Mouse (Mus musculus) MEL-GATA-1-ER (cell line): Measurements from ENCODE around the gene Lbhd2.

Source experiments
- DNase-seq: peaks from one replicate; pipeline ENCODE4 v3.0.0-alpha.2; 2012; ENCODE audit warnings: low read depth; ENCODE audit errors: extremely low read depth

Gene Lbhd2

GRCm38 (mm10) chr12:111404880-111405279 lies 1.7 kb upstream of the Lbhd2 start:
- DNase-seq = no peak

GRCm38 (mm10) chr12:111409583-111409982 lies 3.0 kb downstream of the Lbhd2 start:
- no peak for DNase-seq

GRCm38 (mm10) chr12:111411631-111412355 lies 5.2 kb downstream of the Lbhd2 start:
- DNase-seq = no peak

GRCm38 (mm10) chr12:111412581-111413284 lies 6.1 kb downstream of the Lbhd2 start:
- DNase-seq = no peak

GRCm38 (mm10) chr12:111413300-111413699 lies 6.7 kb downstream of the Lbhd2 start:
- no peak for DNase-seq

GRCm38 (mm10) chr12:111416921-111417779 lies 10.5 kb downstream of the Lbhd2 start, which contains the start of gene Exoc3l4:
Gene Exoc3l4 (plus strand): TSS chr12:111417017.
- DNase-seq = no peak

- peak; percentile 75 for DNase-seq
These were observed 13.3 kb downstream of the Lbhd2 start for GRCm38 (mm10) chr12:111419918-111420317.

- DNase-seq = no peak
These were observed 14.5 kb downstream of the Lbhd2 start for GRCm38 (mm10) chr12:111420946-111421709.

GRCm38 (mm10) chr12:111422852-111423251 lies 16.2 kb downstream of the Lbhd2 start:
- no peak for DNase-seq

GRCm38 (mm10) chr12:111423570-111424129 lies 17.0 kb downstream of the Lbhd2 start:
- no peak for DNase-seq

GRCm38 (mm10) chr12:111424547-111424946 lies 17.9 kb downstream of the Lbhd2 start:
- no peak for DNase-seq

GRCm38 (mm10) chr12:111425258-111425657 lies 18.6 kb downstream of the Lbhd2 start:
- no peak for DNase-seq

- DNase-seq = no peak
These were observed 19.3 kb downstream of the Lbhd2 start for GRCm38 (mm10) chr12:111425789-111426460.

- DNase-seq = no peak
These were observed 21.0 kb downstream of the Lbhd2 start for GRCm38 (mm10) chr12:111427438-111428113.

- no peak for DNase-seq
These were observed 21.8 kb downstream of the Lbhd2 start for GRCm38 (mm10) chr12:111428364-111428763.

GRCm38 (mm10) chr12:111428961-111429911 lies 22.6 kb downstream of the Lbhd2 start:
- DNase-seq = no peak

- DNase-seq = no peak
These were observed 23.6 kb downstream of the Lbhd2 start for GRCm38 (mm10) chr12:111430049-111430867.
